In the genomic region with DNA sequence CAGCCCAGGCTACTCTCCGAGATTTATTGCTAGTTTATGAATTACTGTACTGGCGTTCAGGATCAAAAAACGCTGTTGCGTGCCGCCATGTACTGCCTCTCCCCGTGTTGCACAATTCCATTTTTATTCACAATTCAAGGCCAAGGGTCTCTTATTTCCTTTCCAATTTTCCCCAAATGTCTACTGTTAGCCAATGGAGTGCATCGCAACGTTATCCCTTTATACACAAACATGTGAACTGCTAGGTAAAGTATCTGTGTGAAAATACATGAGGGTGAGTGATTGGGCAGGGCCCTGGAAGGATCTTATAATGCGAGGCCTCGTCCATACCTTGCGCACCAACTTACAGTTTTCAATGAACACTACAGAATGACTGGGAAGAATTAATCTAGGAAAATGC, we compare ENCODE assay signal across 8 mouse cellular contexts. TPM values are rescaled to one million over a fixed set of nuclear protein-coding genes. Genes with fewer than 3 reads are reported as not detected.
DNase-seq lines count a peak whose midpoint lies in the region; ATAC-seq and TF ChIP-seq lines count a peak whose summit lies in the region.

No protein-coding gene starts in this region.

- peaks cover 4% of the 10 kb centered on the region; the same call in 1 of the 2 replicates for H3K4me1 ChIP-seq in bone marrow macrophage, adult 2 months (ENCODE audit: control insufficient read depth, insufficient read depth, low read length)
- H3K4me1 ChIP-seq in heart, postnatal 0 days (ENCODE audit: control insufficient read depth, insufficient read depth), result peaks cover 6% of the 10 kb centered on the region
- no peaks in the 10 kb centered on the region for H3K4me1 ChIP-seq in lung, postnatal 0 days (ENCODE audit: insufficient read depth, low read depth, low read length)

- peaks cover 17% of the 10 kb centered on the region for H3K36me3 ChIP-seq in heart, postnatal 0 days (replicated peaks; ENCODE audit: control insufficient read depth, insufficient read depth, low read length)
- no peaks in the 10 kb centered on the region for H3K36me3 ChIP-seq in lung, postnatal 0 days (ENCODE audit: insufficient read depth, low read length)

- peak overlapping the region; percentile 82 for H3K4me3 ChIP-seq in bone marrow macrophage, adult 2 months (ENCODE audit: insufficient read depth, low read length)
- H3K4me3 ChIP-seq in heart, postnatal 0 days (ENCODE audit: low read depth, low read length), result peak overlapping the region; percentile 90
- H3K4me3 ChIP-seq in lung, postnatal 0 days (ENCODE audit: low read depth, low read length), result peak overlapping the region; percentile 72

- DNase-seq in kidney, adult 9 months, result peak; percentile 15
- no peak for DNase-seq in kidney, postnatal 36 days
- no peak for DNase-seq in heart, postnatal 0 days (ENCODE audit: low spot score)
- peak; percentile 64 for DNase-seq in lung, postnatal 0 days (ENCODE audit: low spot score)
- DNase-seq in ovary, postnatal 14 days (ENCODE audit: low spot score), result no peak
- DNase-seq in frontal cortex, postnatal 10 days (ENCODE audit: low spot score in 2 of 2), result no peak

- WGBS in heart, postnatal 0 days, result 64% methylated on average over 11 of the region's 11 CpGs
- WGBS in lung, postnatal 0 days, result 27% methylated on average over 11 of the region's 11 CpGs

- no peaks in the 10 kb centered on the region for H3K9me3 ChIP-seq in heart, postnatal 0 days (replicated peaks; ENCODE audit: control insufficient read depth, low read length)
- H3K9me3 ChIP-seq in lung, postnatal 0 days (ENCODE audit: low read length), result no peaks in the 10 kb centered on the region

- H3K27ac ChIP-seq in bone marrow macrophage, adult 2 months (ENCODE audit: insufficient read depth, low read depth, low read length), result no peak overlapping the region
- 0 out of 2 replicates have a peak overlapping the region, but pooled peaks have one; percentile 2 for H3K27ac ChIP-seq in heart, postnatal 0 days (ENCODE audit: low read depth)
- H3K27ac ChIP-seq in lung, postnatal 0 days (ENCODE audit: low read length), result no peak overlapping the region

- no peak for TF ChIP-seq POLR2A in bone marrow macrophage, adult 2 months (IDR thresholded peaks at IDR 0.05; ENCODE audit: borderline replicate concordance, low read depth, low read length)

- no peak for TF ChIP-seq EP300 in heart, postnatal 0 days (IDR thresholded peaks at IDR 0.05; ENCODE audit: low read depth)
- no peak for TF ChIP-seq EP300 in lung, postnatal 0 days (IDR thresholded peaks at IDR 0.05)

- H3K27me3 ChIP-seq in heart, postnatal 0 days (ENCODE audit: control insufficient read depth, insufficient read depth, low read length), result no peaks in the 10 kb centered on the region
- no peaks in the 10 kb centered on the region for H3K27me3 ChIP-seq in lung, postnatal 0 days (replicated peaks; ENCODE audit: insufficient read depth, low read length)

- H3K4me2 ChIP-seq in heart, postnatal 0 days (ENCODE audit: low read depth, low read length), result peak overlapping the region; percentile 75
- peak overlapping the region; percentile 85 for H3K4me2 ChIP-seq in lung, postnatal 0 days (replicated peaks; ENCODE audit: low read depth, low read length)

- no peak for ATAC-seq in heart, postnatal 0 days (ENCODE audit: insufficient read depth, low read depth)
- no peak for ATAC-seq in lung, postnatal 0 days
- ATAC-seq in erythroid progenitor cell, adult 5-6 weeks (replicated peaks; ENCODE audit: low FRiP score, poor library complexity, severe bottlenecking), result no peak

- TF ChIP-seq CTCF in bone marrow macrophage, adult 2 months (IDR thresholded peaks at IDR 0.05; ENCODE audit: low read depth, low read length), result no peak
- no peak for TF ChIP-seq CTCF in heart, postnatal 0 days (IDR thresholded peaks at IDR 0.05; ENCODE audit: low read depth)
- no peak for TF ChIP-seq CTCF in lung, postnatal 0 days (IDR thresholded peaks at IDR 0.05)

- peak overlapping the region; percentile 87 for H3K9ac ChIP-seq in heart, postnatal 0 days (replicated peaks; ENCODE audit: low read depth, low read length)
- H3K9ac ChIP-seq in lung, postnatal 0 days (replicated peaks; ENCODE audit: low read depth), result peak overlapping the region; percentile 81

RNA-seq across cellular contexts. Expression of a gene that starts 0.9 kb away (rescaled TPM):
- polyA plus RNA-seq in bone marrow macrophage, adult 2 months (2012; ENCODE audit: insufficient read depth, insufficient read length, missing spikeins), result 20.8 and 24.5 TPM in 2 replicates
- total RNA-seq in heart, postnatal 0 days (2014; rRNA removed; ENCODE audit: low replicate concordance), result 36.7 and 37.3 TPM in 2 replicates
- 26.4 and 27.8 TPM in 2 replicates for polyA plus RNA-seq in heart, postnatal 0 days (2015; fragmentation: Nextera tagmentation; extraction: Ambion mirVana)
- 19.2 and 21.3 TPM in 2 replicates for polyA plus RNA-seq in lung, postnatal 0 days (2015; fragmentation: Nextera tagmentation; extraction: Ambion mirVana)
- 15.9 and 31.4 TPM in 2 replicates for total RNA-seq in erythroid progenitor cell, adult 5-6 weeks (2015; ENCODE audit: low replicate concordance)
- 19.4 and 21.5 TPM in 2 replicates for total RNA-seq in erythroid progenitor cell, adult 5-6 weeks (2017; ENCODE audit: low replicate concordance)

RNA-seq across cellular contexts. Expression of a gene that starts 31.6 kb away (rescaled TPM):
- polyA plus RNA-seq in bone marrow macrophage, adult 2 months (2012; ENCODE audit: insufficient read depth, insufficient read length, missing spikeins), result 1.2 and 2.2 TPM in 2 replicates
- 7.1 TPM in 1 of 2 replicates, not detected in the other for total RNA-seq in heart, postnatal 0 days (2014; rRNA removed; ENCODE audit: low replicate concordance)
- polyA plus RNA-seq in heart, postnatal 0 days (2015; fragmentation: Nextera tagmentation; extraction: Ambion mirVana), result 0.16 and 0.22 TPM in 2 replicates
- 0.33 and 0.58 TPM in 2 replicates for polyA plus RNA-seq in lung, postnatal 0 days (2015; fragmentation: Nextera tagmentation; extraction: Ambion mirVana)
- total RNA-seq in erythroid progenitor cell, adult 5-6 weeks (2015; ENCODE audit: low replicate concordance), result 2.2 TPM in 1 of 2 replicates, not detected in the other
- total RNA-seq in erythroid progenitor cell, adult 5-6 weeks (2017; ENCODE audit: low replicate concordance), result 1.1 TPM in 1 of 2 replicates, not detected in the other

RNA-seq across cellular contexts. Expression of a gene that starts 48.3 kb away (rescaled TPM):
- 0.23 and 1.3 TPM in 2 replicates for polyA plus RNA-seq in bone marrow macrophage, adult 2 months (2012; ENCODE audit: insufficient read depth, insufficient read length, missing spikeins)
- total RNA-seq in heart, postnatal 0 days (2014; rRNA removed; ENCODE audit: low replicate concordance), result 1.6 and 2.4 TPM in 2 replicates
- 1.2 and 1.3 TPM in 2 replicates for polyA plus RNA-seq in heart, postnatal 0 days (2015; fragmentation: Nextera tagmentation; extraction: Ambion mirVana)
- 0.39 and 0.98 TPM in 2 replicates for polyA plus RNA-seq in lung, postnatal 0 days (2015; fragmentation: Nextera tagmentation; extraction: Ambion mirVana)
- total RNA-seq in erythroid progenitor cell, adult 5-6 weeks (2015; ENCODE audit: low replicate concordance), result 0.84 TPM in 1 of 2 replicates, not detected in the other
- total RNA-seq in erythroid progenitor cell, adult 5-6 weeks (2017; ENCODE audit: low replicate concordance), result 0.26 TPM in 1 of 2 replicates, not detected in the other

RNA-seq across cellular contexts. Expression of a gene that starts 49.3 kb away (rescaled TPM):
- polyA plus RNA-seq in bone marrow macrophage, adult 2 months (2012; ENCODE audit: insufficient read depth, insufficient read length, missing spikeins), result 102 and 103 TPM in 2 replicates
- total RNA-seq in heart, postnatal 0 days (2014; rRNA removed; ENCODE audit: low replicate concordance), result 42.1 and 52.6 TPM in 2 replicates
- 149 and 161 TPM in 2 replicates for polyA plus RNA-seq in heart, postnatal 0 days (2015; fragmentation: Nextera tagmentation; extraction: Ambion mirVana)
- polyA plus RNA-seq in lung, postnatal 0 days (2015; fragmentation: Nextera tagmentation; extraction: Ambion mirVana), result 147 and 163 TPM in 2 replicates
- total RNA-seq in erythroid progenitor cell, adult 5-6 weeks (2015; ENCODE audit: low replicate concordance), result 77.5 and 155 TPM in 2 replicates
- total RNA-seq in erythroid progenitor cell, adult 5-6 weeks (2017; ENCODE audit: low replicate concordance), result 20.9 and 74.2 TPM in 2 replicates

RNA-seq across cellular contexts. Expression of a gene that starts 49.5 kb away (rescaled TPM):
- 22.9 and 23.1 TPM in 2 replicates for polyA plus RNA-seq in bone marrow macrophage, adult 2 months (2012; ENCODE audit: insufficient read depth, insufficient read length, missing spikeins)
- total RNA-seq in heart, postnatal 0 days (2014; rRNA removed; ENCODE audit: low replicate concordance), result 14.1 and 15.7 TPM in 2 replicates
- 26.8 and 27.1 TPM in 2 replicates for polyA plus RNA-seq in heart, postnatal 0 days (2015; fragmentation: Nextera tagmentation; extraction: Ambion mirVana)
- 18.5 and 24.7 TPM in 2 replicates for polyA plus RNA-seq in lung, postnatal 0 days (2015; fragmentation: Nextera tagmentation; extraction: Ambion mirVana)
- 21.0 and 32.1 TPM in 2 replicates for total RNA-seq in erythroid progenitor cell, adult 5-6 weeks (2015; ENCODE audit: low replicate concordance)
- total RNA-seq in erythroid progenitor cell, adult 5-6 weeks (2017; ENCODE audit: low replicate concordance), result 26.5 and 42.9 TPM in 2 replicates

Comparison
In these comparisons a context has a peak if more than half of its experiments do, and no peak if none do; other contexts are left out.
1. DNase-seq: peak in kidney, adult 9 months (single experiment) and lung, postnatal 0 days (single experiment); none in kidney, postnatal 36 days (0 of 2), heart, postnatal 0 days (single experiment), ovary, postnatal 14 days (single experiment) and frontal cortex, postnatal 10 days (0 of 2).
2. Peak in every context shown above with its lines, with median percentiles within 50 percentile points of each other: H3K4me3 ChIP-seq.